Mouse (Mus musculus) B cell, adult (primary cell): ENCODE measurements around the gene Stag1. TPM values are rescaled to one million over a fixed set of nuclear protein-coding genes. Genes with fewer than 3 reads are reported as not detected.

Source experiments
- total RNA-seq: library from RNA; stranded (reverse); gene quantifications from 4 replicates; pipeline ENCODE4 v1.2.4, GENCODE M21; 2023; ENCODE audit not compliant: inconsistent age

The Stag1 gene
- total RNA-seq, result 77.0 to 97.2 TPM (median 91.2 TPM) in 4 replicates

DNA sequence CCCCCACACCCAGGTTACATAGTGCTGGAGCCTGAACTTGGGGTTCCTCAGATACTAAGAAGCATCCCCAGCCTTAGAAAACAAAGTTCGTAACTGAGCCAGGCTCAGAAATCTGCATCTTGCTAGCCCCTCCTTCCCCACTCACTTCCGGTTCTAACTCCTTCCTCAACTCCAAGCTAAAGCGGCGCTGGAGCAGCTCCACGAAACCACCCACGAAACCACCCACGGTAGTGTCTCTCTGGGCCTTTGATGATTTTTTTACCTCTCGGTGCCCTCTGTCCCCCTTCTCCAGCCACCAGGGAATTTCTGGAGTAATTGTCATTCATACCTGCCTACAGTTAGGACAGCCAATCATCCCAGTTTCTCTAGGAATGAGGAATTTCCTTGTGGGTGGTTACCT, at the start of gene Stag1:
Stag1 (plus strand) TSS at position 253 of the 400 bp plus-strand sequence.

DNA sequence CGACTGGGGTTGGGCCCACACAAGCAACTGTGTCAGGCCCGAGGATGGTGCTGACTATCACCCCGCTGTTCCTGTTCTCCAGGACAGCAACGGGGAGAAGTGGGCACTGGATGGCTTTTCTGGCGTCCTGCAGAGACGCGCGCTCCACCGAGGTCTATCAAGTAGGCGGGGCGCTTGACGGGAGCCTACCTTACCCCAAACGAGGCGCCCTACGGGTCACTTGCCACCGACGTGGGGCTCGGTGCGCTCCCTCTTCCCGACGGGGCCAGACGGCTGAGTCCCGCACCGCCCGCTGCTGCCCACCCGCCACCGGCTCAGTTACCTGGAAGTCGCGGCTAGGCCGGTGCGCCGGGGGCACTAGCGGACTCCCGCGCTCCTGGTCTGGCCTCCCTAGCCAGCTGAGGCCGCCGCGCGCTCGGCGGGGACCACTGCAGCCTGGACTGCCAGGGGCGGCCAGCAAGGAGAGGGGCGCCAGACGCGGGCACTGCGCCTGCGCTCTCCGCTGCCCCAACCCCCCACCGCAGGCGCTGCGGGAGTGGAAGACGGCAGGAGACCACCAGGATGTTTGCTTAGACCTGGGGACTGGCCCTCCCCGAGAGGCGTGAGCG, 26.9 kb upstream of the Stag1 start, which contains the start of gene Slc35g2:
Slc35g2 (minus strand) TSS at position 465 of the 608 bp plus-strand sequence.

Other genes with a start within 250 kb of the Stag1 start
- gene Il20rb, start 111.0 kb upstream of the Stag1 start, total RNA-seq, result 2.8 to 3.7 TPM (median 2.9 TPM) in 4 replicates
- 32.4 to 41.7 TPM (median 35.8 TPM) in 4 replicates for gene Nck1, start 51.7 kb upstream of the Stag1 start, total RNA-seq
- gene Slc35g2, start 26.7 kb upstream of the Stag1 start, total RNA-seq, result not detected in 4 replicates